Mouse (Mus musculus): ENCODE measurements around the gene Fam45a. TPM values are rescaled to one million over a fixed set of nuclear protein-coding genes. Genes with fewer than 3 reads are reported as not detected.
A peak's percentile ranks its signal among the peaks of the same experiment; 100 is the strongest.

Fam45a gene
- polyA plus RNA-seq, 2 experiments, result 11.8 to 25.7 TPM

DNA sequence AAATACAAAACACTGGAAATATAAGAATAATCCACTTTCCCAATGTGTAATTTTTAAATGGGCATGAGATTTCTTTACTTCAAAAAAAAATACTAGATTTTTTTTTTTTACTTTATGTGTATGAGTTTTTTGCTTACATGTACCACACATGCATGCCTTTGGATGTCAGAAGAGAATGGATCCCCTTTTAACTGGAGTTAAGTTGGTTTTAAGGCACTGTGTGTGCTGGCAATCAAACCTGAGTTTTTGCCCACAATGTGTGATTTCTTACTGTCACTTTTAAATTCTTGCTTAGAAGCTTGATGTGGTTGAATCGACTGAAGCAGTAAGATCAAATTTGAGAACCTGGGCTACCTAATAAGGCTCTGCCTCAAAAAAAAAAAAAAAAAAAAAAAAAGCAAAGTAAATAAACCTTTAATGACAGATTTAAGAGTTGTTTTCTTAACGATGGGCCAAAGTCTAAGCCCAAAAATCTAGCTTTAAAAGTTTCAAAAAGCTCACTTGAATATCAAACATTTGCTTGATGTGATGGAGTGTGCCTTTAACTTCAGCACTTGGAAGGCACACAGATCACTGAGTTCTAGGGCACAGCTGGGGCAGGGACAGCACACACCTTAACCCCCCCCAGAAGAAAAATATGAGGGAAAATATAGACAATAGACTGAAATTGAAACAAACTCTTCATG lies 23.8 kb upstream of the Fam45a start:
- no peak for DNase-seq (ENCODE audit: low read depth in 3 of 3, low spot score in 3 of 3)
- TF ChIP-seq EP300 (IDR thresholded peaks at IDR 0.05; ENCODE audit: low read depth), result no peak
- TF ChIP-seq CTCF (IDR thresholded peaks at IDR 0.05; ENCODE audit: low read depth), result no peak
- H3K4me3 ChIP-seq (ENCODE audit: insufficient read depth in 1 of 2, low read depth in 2 of 2, low read length in 2 of 2), result peak overlapping the region; percentile 31 to 99; a peak in 3 of 4 replicates
- H3K4me1 ChIP-seq (replicated peaks; ENCODE audit: control insufficient read depth in 2 of 2, insufficient read depth in 2 of 2, low read length in 1 of 2), result peaks cover 7 to 15% of the 10 kb centered on the region in 2 experiments
- H3K4me2 ChIP-seq (ENCODE audit: low read depth), result peak overlapping the region; percentile 92
- ATAC-seq (ENCODE audit: insufficient read depth), result no peak
- no peak overlapping the region for H3K27ac ChIP-seq
- H3K9ac ChIP-seq (replicated peaks), result no peak overlapping the region; the same call in 1 of the 2 replicates
- WGBS (ENCODE audit: insufficient replicate concordance), result 32% methylated on average over 2 of the region's 2 CpGs
- no peaks in the 10 kb centered on the region for H3K27me3 ChIP-seq (ENCODE audit: control insufficient read depth, insufficient read depth, low read length)
- H3K36me3 ChIP-seq (replicated peaks; ENCODE audit: control insufficient read depth, insufficient read depth, low read depth), result peaks cover 8% of the 10 kb centered on the region
- H3K9me3 ChIP-seq (ENCODE audit: control insufficient read depth, low read length), result no peaks in the 10 kb centered on the region

DNA sequence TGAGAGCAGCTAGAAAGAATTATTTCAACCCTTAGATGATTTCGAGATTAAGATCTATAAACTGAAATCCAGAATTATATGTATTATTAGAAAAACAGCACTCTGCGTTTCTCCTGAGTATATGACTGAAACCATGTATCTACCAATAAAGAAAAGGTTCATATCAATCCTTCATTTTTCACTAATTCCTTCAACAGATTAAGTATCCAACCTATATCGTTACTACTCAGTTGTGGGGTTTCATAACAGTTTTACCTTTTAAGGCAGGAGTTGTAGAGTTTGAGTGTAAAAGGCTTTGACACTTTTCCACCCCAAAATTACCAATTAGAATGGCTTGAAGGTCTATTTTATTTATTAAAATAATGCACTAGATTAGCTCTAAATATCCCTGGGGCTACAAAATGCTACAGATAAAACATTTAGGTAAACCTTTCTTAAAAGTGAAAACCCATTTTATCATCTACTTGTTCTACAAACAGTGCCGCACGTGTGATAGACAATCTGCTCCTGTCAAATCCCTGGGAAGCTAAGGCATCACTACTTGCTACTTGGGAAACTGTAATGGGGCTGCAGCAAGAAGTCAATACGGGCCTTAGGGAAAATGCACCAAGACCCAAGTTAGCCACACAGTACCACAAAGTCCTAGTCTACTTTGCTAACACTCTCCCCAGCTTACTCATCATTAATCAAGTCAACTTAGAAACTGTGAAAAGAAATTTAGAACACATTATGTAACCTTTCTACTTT lies 23.0 kb upstream of the Fam45a start:
- Histone ChIP-seq H3K27me3 (ENCODE audit: control insufficient read depth, insufficient read depth, low read length) (no peaks in the 10 kb centered on the region), H3K4me2 (ENCODE audit: low read depth) (peak overlapping the region; percentile 92), H3K27ac (no peak overlapping the region), H3K4me1 (replicated peaks; ENCODE audit: control insufficient read depth in 2 of 2, insufficient read depth in 2 of 2, low read length in 1 of 2) (peaks cover 7 to 14% of the 10 kb centered on the region in 2 experiments), H3K9ac (replicated peaks) (peak overlapping the region; percentile 62), H3K4me3 (ENCODE audit: insufficient read depth in 1 of 2, low read depth in 2 of 2, low read length in 2 of 2) (peak overlapping the region; percentile 80 to 99), H3K9me3 (ENCODE audit: control insufficient read depth, low read length) (no peaks in the 10 kb centered on the region), H3K36me3 (replicated peaks; ENCODE audit: control insufficient read depth, insufficient read depth, low read depth) (peaks cover 8% of the 10 kb centered on the region)
- WGBS (ENCODE audit: insufficient replicate concordance), result 25% methylated on average over 6 of the region's 6 CpGs
- ATAC-seq (ENCODE audit: insufficient read depth) (no peak), DNase-seq (ENCODE audit: low read depth in 3 of 3, low spot score in 3 of 3) (no peak)
- TF ChIP-seq EP300 (IDR thresholded peaks at IDR 0.05; ENCODE audit: low read depth) (no peak), CTCF (IDR thresholded peaks at IDR 0.05; ENCODE audit: low read depth) (no peak)

GRCm38 (mm10) chr19:60789452-60789851 lies 21.9 kb upstream of the Fam45a start:
- Histone ChIP-seq H3K27ac (peak overlapping the region; percentile 99), H3K9ac (replicated peaks) (peak overlapping the region; percentile 100), H3K36me3 (replicated peaks; ENCODE audit: control insufficient read depth, insufficient read depth, low read depth) (peaks cover under 1% of the 10 kb centered on the region; the same call in 1 of the 2 replicates), H3K27me3 (ENCODE audit: control insufficient read depth, insufficient read depth, low read length) (no peaks in the 10 kb centered on the region), H3K4me2 (ENCODE audit: low read depth) (peak overlapping the region; percentile 92), H3K4me1 (replicated peaks; ENCODE audit: control insufficient read depth in 2 of 2, insufficient read depth in 2 of 2, low read length in 1 of 2) (peaks cover 7 to 14% of the 10 kb centered on the region in 2 experiments), H3K9me3 (ENCODE audit: control insufficient read depth, low read length) (no peaks in the 10 kb centered on the region), H3K4me3 (ENCODE audit: insufficient read depth in 1 of 2, low read depth in 2 of 2, low read length in 2 of 2) (peak overlapping the region; percentile 80 to 99)
- no peak for ATAC-seq (ENCODE audit: insufficient read depth)
- DNase-seq (ENCODE audit: low read depth in 3 of 3, low spot score in 3 of 3), result no peak
- WGBS (ENCODE audit: insufficient replicate concordance), result 1% methylated on average over 7 of the region's 7 CpGs
- TF ChIP-seq EP300 (IDR thresholded peaks at IDR 0.05; ENCODE audit: low read depth), result no peak
- no peak for TF ChIP-seq CTCF (IDR thresholded peaks at IDR 0.05; ENCODE audit: low read depth)

DNA sequence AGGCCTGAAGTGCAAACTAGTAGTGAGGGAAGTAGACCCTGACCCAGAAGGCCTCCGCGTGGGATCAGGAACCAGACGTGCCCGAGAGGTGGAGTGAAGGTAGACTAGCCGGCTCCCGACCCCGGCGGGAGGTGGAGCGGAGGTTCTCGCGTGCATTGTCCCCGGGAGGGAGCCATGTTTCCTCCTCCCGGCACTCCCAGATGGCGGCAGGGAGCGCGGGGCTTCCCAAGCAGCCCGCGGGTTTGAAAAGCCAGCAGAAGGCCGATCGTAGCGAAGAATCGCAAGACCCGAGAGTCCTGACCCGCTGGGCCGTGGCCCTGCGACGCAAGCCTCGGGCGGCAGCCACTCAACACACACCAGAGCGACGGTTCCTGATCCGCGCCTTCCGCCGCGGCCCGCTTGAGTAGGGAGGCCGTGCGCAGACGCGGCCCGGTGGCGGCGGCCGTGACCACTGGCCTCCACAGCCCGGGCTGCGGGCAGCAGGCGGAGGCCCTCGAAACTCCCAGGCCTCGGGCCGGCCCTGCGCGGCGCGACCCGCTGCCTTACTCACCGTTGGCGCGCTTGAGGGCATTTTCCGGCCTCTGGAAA lies 21.4 kb upstream of the Fam45a start:
- Histone ChIP-seq H3K4me3 (ENCODE audit: insufficient read depth in 1 of 2, low read depth in 2 of 2, low read length in 2 of 2) (peak overlapping the region; percentile 80 to 99), H3K27ac (peak overlapping the region; percentile 99), H3K36me3 (replicated peaks; ENCODE audit: control insufficient read depth, insufficient read depth, low read depth) (no peaks in the 10 kb centered on the region), H3K4me2 (ENCODE audit: low read depth) (peak overlapping the region; percentile 92), H3K27me3 (ENCODE audit: control insufficient read depth, insufficient read depth, low read length) (no peaks in the 10 kb centered on the region), H3K9ac (replicated peaks) (peak overlapping the region; percentile 100), H3K4me1 (replicated peaks; ENCODE audit: control insufficient read depth in 2 of 2, insufficient read depth in 2 of 2, low read length in 1 of 2) (peaks cover 7 to 14% of the 10 kb centered on the region in 2 experiments), H3K9me3 (ENCODE audit: control insufficient read depth, low read length) (no peaks in the 10 kb centered on the region)
- under 1% methylated on average over 60 of the region's 60 CpGs for WGBS (ENCODE audit: insufficient replicate concordance)
- ATAC-seq (ENCODE audit: insufficient read depth) (peak; percentile 68), DNase-seq (ENCODE audit: low read depth in 3 of 3, low spot score in 3 of 3) (peak in 1 of 3 experiments; percentile 44)
- TF ChIP-seq EP300 (IDR thresholded peaks at IDR 0.05; ENCODE audit: low read depth) (no peak), CTCF (IDR thresholded peaks at IDR 0.05; ENCODE audit: low read depth) (no peak)
